Mouse (Mus musculus): ENCODE data around the gene Ablim1.

GRCm38 (mm10) chr19:57161010-57161660 is 153.6 kb downstream of the Ablim1 start:
- peak; percentile 41 for TF ChIP-seq CTCF (IDR thresholded peaks at IDR 0.05; ENCODE audit: low read depth, low read length)
- TF ChIP-seq POLR2A (IDR thresholded peaks at IDR 0.05; ENCODE audit: extremely low read depth, insufficient read depth, low read length): no peak

Data from liver, adult 2 months (tissue).